Mouse (Mus musculus) adrenal gland, postnatal 10 days (tissue): Measurements from ENCODE around the gene Med9. TPM values are rescaled to one million over a fixed set of nuclear protein-coding genes. Genes with fewer than 3 reads are reported as not detected.

Source experiments
- DNase-seq: peaks from one replicate; pipeline ENCODE4 v3.0.0; 2021; ENCODE audit warnings: mixed read lengths
- long read RNA-seq, 2 experiments: library from polyadenylated mRNA; stranded (forward); transcript quantifications; one replicate each; pipeline ENCODE4 v2.0.0; 2021
- total RNA-seq, 2 experiments: library from RNA; stranded (reverse); gene quantifications; 2 replicates each; pipeline ENCODE4 v1.2.3; 2021

Med9 gene
- 10 to 100 TPM; 30.0 to 31.7 TPM for total RNA-seq
- long read RNA-seq, experiment 1, transcript Med9-201 (2 exons, 1,920 nt): major isoform, 64 of 78 reads
- long read RNA-seq, experiment 1, partial matches to known transcripts: 0 of 78 reads
- long read RNA-seq, experiment 1, other reads (novel, unspliced or antisense): 14 of 78 reads
- long read RNA-seq, experiment 2, transcript Med9-201 (2 exons, 1,920 nt): major isoform, 38 of 49 reads
- long read RNA-seq, experiment 2, partial matches to known transcripts: 0 of 49 reads
- long read RNA-seq, experiment 2, other reads (novel, unspliced or antisense): 11 of 49 reads

DNA sequence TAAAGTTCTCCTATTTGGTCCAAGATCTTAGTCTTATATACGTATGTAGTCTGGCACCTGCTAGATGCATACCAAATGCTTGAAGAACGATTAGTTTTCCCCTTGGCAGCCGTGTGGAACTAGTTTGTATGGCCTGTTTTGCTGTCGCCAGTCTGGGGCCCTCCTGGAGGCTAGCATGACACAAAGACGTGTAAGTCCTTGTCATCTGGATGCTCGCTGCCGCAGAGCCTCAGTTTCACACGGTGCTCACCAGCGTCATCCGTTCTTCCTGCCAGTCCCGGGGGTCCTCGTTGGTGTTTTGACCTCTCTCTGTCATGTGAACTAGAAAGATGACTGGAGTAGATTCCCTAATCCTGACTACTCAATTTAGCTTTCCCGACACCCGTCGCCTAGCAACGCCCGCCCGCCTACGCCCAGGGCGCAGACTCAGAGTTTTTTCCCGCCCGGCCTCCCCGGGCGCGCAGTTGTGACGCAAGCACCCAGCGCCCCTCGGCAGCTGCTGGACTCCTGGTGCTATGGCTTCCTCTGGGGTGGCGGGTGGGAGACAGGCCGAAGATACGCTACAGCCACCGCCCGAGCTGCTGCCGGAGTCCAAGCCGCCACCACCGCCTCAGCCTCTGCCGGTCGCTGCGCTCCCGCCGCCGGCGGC lies at the start of gene Med9:
Med9 (plus strand) TSS at position 455 of the 649 bp plus-strand sequence.
- DNase-seq: peak; percentile 98

DNA sequence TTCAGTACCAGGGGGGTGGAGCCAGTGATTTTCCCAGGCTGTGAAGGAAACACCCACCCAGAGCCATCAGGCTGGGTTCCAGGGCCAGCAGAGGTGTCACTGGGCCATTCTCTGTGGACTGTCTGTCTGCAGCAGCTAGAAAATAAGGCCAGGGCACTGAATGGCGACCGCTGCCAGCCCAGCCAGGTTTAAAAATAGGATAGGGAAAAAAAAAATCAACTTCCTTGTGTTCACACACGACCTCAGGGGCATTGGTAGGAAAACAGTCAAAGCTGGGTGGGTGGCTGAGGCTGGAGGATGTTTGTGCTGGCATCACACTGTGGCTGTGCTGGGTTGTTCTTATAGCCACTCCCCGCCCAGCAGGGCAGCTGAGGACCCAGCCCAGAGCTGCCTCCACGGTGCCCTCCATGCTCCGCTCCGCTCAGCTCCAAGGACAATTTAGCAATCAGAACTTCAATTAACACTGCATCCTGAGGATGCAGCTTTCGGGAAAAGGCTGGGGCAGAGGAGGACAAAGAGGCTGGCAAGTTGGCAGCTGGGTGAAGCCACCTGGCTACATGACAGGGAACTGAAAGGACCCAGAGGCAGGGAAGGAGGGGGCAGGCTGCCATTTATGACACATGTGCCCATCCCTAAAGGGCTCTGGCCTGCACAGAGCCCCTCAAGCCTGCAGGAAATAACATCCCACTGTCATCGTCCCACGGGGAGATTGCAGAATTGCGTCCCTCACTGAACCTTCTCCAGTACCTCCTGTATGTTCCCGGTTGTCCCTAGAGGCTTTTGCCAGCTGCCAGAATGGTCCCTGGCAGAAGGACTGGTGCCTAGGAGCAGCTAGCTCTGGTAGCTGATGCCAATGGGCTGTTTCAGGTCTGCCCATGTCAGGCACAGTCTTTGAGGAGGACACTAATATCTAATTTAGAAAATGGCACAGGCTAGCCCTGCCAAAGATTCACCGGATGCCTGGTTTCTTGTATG lies 48.0 kb upstream of the Med9 start:
- DNase-seq: peak; percentile 67

DNA sequence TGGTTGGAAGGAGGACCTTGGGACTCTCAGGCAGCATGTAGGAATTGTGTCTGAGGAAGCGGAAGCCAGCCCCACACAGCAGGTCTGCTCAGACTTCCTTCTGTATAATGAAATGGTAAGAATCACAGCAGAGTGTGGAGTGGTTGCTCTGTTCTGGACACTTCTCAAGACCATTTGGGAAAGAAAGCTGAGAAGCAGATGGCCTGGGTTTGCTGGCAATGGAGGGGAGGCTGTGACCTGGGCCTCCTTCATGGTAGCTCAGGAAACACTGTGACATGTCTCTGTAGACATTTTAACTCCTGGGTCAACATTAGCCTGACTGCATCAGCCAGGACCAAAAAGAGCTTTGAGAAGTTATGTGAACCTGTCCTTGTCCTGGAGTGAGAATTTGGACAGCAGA lies 47.0 kb upstream of the Med9 start:
- no peak for DNase-seq

DNA sequence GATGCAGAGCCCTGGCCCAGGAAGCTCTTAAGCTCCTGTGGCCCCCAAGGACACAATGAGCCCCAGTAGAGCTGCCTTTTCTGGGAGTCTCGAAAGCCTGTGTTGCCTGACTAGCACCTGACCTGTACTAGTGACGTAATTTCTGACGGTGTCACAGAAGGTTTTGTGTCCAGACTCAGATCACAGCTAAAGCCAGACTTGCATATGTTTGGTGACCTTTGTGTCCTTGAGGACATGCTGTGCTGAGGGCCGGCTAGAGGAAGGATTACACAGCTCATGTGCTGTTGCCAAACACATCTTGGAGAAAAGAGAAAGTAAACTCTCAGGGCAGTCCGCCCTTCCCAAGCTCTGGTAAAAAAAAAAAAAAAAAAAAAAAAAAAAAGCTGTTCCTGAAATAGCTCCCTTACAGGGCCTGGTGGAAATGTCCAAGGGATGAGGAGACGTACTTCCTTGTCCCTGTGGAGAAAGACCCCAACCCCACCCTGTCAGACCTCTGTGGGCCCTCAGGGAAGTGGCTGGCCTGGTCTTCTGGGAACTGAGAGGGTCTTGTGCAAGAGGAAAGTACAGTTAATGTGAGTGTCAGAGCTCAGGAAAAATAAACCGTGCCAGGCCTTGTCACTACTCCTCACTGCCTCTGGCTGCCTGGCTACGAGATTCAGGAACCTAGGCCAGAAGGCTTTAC lies 45.8 kb upstream of the Med9 start:
- peak; percentile 68 for DNase-seq

DNA sequence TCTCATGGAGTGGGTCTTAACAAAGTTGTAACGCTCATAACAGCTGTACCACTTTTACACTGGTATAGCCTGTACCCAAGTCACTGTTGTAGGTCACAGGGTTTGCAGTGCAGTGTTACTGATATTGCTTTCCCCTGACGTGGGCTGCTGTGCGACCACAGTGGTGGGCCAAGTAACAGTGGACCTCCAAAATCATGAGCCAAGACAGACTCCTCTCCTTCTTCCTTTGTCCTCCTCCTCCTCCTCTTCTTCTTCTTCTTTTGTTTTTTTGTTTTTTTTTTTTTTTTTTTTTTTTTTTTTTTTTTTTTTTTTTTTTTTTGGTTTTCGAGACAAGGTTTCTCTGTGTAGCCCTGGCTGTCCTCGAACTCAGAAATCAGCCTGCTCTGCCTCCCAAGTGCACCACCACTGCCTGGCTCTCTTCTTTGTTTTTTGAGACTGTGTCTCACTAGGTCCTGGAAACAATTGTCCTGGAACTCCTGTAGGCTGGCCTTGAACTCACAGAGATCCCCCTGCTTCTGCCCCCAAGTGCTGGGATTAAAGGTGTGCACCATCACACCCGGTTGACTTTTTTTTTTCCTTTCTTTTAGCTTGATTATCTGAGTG lies 41.4 kb upstream of the Med9 start:
- DNase-seq: no peak

DNA sequence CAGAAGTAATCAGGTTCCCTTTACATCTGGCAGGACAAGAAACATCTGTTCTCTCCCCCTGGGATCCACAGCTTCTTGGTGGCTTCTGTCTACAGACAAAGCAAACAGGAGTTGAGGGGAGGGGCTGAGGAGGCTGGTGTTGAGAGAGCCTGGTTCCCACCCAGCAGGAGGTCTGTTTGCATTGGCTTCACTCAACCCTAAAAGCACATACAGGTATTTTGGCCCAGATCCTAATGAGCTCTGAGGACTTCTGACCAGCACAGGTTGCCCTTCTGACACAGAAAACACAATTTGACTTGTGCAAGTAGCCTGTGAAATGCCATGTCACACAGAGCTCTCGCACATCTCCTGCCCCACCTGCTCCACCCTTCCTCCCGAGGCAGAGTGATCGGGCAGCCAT lies 39.6 kb upstream of the Med9 start:
- DNase-seq: no peak

DNA sequence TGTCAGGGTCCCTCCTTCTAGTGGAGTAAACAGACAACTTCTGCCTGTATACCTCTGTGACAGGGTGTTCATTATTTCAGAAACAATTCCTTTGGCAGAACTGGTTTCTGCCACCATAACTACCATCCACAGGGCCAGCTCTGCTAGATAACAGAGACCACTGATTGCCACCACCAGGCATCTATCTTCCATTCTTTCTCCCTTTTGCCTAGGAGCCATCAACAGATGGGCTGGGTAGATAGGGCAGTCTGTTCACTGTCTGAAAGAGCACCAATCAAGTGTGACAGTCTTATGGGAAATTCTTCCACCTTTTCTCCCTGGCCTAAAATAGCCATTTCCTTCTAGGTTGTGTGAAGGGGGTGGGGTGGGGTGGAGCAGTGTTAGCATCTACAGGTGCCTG lies 37.4 kb upstream of the Med9 start:
- DNase-seq: no peak

DNA sequence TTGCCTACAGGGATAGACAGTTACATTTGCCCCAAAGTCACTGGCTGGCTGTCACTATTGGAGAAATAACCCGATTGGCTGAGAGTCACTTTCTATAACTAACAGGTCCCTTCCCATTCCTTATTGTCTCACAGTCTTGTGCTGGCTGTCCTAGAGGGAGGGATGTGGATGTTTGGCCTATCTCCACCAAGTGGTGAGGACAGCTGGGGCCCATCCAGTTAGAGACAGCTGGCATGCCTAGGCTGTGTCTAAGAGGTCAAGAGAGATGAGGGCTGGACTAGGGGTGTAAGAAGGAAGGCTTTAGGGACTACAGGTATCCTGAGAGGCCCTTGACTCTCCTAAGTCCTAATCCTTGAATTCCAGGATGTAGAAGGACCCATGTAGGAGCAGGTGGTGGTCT lies 36.5 kb upstream of the Med9 start:
- no peak for DNase-seq

DNA sequence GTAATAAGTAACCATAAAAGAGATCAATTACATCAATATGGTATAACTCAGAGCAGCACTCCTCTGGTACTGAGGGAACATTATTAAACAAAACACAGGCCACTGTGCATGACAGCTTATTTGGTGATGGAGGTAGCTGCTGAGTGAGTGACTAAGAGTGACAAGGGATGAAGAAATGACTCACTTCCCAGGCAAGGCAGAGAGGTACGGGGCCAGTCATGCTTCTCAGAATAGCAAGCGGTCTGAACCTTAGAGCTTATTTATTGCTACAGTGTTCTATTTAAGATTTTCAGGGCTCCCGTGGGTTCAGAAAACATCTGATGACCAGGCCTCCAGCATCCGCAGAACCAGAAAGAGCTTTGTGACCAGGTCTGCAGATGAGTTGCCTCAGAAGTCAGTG lies 34.3 kb upstream of the Med9 start:
- no peak for DNase-seq

DNA sequence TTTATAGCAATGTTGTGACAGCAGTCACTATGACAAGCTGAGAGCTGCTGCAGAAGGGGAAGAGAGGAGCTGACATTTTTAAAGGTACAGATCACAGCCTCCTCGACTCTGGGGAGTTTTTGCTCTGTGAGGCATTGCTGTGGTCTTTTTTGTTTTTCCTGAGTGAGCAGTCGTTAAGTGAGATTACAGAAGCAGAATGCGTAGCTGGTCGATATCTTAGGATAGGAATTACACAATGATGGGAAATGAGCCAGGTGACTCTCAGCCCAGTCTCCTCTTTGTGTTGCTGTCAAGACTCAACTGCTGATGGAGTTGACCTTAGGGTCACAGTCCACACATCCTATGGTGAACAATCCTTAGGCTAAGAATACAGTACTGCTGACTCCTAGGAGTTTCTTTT lies 30.0 kb upstream of the Med9 start:
- DNase-seq: no peak

DNA sequence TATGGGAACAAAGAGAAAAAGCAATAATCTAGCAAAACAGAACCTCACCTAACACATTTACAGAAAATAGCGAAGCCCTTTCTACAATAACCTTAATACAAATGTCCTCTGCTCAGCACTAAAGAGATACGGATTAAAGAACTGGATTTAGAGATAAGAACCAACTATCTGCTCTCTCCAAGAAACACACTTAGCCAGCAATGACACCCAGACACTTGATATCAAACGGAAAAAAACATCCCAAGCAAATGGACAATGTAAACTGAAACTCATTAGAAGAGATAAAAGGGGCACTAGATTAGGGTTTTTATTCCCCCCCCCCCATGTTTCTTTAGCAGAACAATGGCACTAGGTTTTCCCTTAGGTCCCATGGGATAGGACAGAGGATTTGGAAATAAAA lies 28.6 kb upstream of the Med9 start:
- no peak for DNase-seq

DNA sequence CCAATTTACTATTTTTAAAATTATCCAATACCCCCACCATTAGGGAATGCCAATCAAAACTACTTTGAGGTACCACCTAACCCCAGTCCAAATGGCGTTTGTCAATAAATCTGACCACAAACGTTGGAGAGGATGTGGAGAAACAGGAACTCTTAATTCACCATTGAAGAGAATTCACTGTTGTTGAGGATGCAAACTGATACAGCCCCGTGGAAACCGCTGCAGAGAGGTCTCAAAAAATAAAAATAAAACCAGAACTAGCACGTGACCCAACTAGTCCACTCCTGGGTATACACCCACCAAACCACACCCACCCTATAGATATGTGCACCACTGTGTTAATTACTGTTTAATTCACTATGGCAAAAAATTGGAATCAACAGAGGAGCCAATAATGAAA lies 27.7 kb upstream of the Med9 start:
- no peak for DNase-seq

DNA sequence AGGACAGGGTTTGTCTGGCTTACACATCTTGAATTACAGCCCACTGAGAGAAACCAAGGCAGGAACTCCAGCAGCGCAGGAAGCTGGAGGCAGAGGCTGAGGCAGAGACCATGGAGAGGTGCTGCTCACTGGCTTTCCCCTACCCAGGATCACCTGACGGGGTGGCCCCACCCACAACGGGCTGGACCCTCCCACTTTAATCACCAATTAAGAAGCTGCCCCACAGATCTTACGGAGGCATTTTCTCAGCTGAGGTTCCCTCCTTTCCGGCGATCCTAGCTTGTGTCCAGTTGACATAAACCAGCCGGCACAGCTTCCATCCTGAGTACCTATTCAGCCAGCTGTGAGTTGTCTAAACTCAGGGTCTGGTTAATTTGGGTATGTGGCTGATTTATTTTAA lies 26.7 kb upstream of the Med9 start:
- DNase-seq: no peak

DNA sequence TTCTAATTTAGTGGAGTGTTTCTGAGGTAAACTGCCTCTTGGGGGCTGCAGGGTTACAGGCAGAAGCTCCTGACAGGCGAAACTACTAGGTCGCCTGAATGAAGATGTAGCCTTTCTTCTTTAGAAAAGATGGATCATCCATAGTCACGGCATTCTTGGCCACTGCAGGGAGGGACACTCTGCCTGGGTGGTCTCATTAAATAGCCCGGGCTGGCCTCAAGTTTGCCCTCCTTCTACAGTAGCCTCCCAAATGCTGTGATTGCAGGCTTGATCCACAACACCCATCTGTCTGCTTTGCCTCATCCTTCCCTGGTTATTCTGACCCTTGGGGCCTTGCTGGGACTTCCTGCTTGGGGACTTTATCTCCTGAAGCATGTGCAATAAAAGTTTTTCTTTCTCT lies 18.0 kb upstream of the Med9 start:
- DNase-seq: no peak

DNA sequence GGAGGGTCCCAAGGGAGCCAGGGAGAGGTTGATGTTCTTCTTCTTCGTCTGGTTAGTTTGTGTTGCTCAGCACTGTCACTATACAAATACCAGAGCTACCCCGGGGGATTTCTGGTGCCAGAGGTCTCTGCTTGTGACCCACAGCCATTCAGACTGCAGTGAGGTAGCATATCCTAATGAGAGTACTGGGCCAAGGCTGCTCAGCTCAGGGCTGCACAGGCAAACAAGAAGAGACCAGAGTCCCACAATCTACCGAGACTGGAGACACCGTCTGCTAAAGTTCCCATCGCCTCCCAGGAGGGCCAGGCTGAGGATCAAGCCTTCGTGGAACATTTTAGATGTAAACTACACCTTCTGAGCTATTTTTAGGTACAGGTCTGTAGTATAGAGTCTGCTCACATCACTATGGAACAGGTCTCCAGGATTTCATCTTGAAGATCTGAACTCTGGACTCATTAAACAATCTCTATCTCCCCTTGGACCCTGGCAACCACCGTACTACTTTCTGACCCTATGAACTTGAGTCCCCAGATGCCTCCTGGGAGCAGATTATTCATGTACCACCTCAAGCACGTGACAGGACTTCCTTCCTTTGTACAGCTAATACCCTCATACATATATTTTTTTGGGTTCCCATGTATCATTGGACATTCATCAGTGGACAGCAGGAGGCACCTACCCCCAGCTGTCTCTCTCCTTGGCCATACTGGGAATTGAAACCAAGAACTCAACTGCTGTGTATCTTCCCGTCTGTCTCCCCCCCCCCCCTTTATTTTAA lies 15.3 kb upstream of the Med9 start:
- DNase-seq: no peak

DNA sequence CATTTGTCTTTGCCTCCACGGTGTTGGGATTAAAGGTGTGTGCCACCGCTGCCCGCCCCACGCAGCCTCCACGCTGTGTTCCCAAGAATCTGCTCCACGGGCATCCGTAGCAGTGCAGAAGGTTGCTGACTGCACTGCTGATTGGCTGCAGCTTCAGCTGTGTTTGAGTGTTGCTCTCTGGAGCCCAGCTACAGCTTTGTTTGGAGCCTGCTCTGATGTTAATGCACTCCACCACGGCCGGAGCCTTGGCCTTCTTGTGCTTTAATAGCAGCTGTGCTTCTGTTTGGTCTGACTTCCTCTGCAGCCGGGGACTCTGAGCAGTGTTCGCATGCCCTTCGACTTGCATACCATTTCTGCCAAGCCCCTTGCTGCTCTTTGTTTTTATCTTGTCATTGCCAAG lies 14.1 kb upstream of the Med9 start:
- no peak for DNase-seq

DNA sequence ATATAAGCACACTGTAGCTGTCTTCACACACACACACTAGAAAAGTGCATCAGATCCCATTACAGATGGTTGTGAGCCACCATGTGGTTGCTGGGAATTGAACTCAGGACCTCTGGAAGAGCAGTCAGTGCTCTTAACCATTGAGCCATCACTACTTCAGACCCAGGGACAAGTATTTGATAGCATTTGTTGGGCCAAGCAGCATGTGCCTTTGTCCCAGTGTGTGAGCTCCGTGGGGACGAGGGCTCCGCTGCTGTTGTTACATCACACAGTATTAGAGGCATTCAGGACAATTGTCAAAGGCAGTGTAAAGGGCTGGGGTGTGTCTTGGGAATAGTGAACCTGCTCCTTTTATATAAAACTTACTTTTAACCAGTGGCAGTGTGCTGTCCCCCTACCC lies 11.0 kb upstream of the Med9 start:
- peak; percentile 70 for DNase-seq

DNA sequence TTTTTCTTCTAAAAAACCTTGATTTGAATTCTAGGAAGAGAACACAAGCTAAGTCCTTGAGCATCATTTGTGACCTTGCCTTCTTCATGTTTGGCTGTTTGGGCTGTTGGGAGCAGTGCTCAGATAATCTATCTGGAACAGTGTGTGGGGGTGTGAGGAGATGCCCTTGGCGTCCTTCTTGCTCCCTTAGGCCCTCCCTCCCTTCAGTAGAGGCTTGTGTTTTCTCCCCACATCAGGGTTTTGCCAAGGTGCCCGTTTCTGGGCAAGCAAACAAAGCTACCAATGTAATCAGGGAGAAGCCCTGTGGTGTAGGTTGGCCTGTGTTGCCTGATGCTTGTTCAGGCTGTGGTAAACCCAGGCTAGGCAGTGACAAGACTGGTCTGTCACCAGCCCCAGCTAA lies 10.4 kb upstream of the Med9 start:
- DNase-seq: peak; percentile 65

DNA sequence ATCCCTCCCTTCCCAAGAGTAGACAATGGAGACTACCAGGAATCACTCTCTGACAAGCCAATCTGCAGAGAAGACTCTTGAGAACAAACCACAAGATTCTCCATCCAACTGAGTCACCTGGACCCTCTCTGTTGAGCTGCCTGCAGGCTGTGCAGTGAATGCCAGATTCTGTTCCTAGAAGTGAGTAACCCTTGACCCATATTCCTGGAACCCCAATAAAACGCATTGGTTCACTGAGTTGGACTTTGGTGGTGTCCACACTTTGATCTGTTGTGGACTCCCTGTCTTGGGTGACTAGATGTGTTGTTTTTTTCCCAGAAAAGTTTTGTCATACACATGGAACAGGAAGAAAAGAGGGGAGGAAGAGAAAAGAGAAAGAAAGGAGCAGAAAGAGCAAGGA lies 8.2 kb upstream of the Med9 start:
- no peak for DNase-seq

DNA sequence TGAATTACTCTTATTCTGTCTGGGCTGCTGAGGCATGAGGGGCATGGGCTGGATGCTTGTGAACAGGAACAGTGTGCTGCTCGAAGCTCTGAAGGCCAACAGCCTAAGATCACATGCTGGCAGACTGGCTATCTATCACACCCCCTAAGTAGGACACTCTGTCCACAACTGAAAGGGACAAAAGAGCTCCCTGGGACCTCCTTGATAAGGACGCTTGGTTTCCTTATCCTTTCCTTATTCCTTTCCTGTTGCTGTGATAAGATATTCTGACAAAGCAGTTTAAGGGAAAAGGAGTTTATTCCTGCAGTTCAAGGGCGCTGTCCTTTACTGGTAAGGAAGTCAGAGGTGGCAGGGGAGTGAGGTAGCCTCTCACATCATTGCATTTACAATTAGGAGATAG lies 7.4 kb upstream of the Med9 start:
- no peak for DNase-seq

DNA sequence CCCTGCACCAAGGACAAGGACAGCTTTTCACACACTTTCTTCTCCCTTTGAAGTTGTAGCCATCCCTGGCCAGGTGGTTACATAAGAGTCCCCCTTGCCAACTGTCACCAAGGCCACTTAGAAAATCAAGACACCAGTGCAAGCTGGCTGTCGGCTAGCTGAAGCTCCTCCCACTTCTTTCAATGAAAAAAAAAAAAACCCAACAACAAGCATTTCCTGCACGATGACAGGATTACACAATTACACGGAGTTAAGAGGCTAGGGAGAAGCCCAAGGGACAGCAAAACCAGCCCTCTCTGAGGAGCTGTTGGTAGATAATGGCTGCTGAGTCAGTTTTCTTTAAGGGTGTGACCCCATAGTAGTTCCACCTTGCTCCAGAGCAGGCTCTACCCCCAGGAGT lies 6.6 kb upstream of the Med9 start:
- peak; percentile 82 for DNase-seq
